Mouse (Mus musculus) heart, adult 2 months (tissue): ENCODE measurements around the gene Cyth3.

Experiments used
- CTCF ChIP-seq: fragments of 200-600 bp; IDR thresholded peaks from 2 replicates; pipeline ENCODE4 v1.8.1; 2022; ENCODE audit warnings: antibody characterized with exemption, mild to moderate bottlenecking, moderate library complexity
- POLR2A ChIP-seq: fragments of 200-500 bp; IDR thresholded peaks from 2 replicates; pipeline ENCODE4 v1.6.1; 2011; ENCODE audit warnings: mild to moderate bottlenecking, low read depth, low read length, control low read depth; ENCODE audit not compliant: insufficient read depth

- no peak for TF ChIP-seq POLR2A
- no peak for TF ChIP-seq CTCF
Observed at GRCm38 (mm10) chr5:143622623-143623150, 440 bp downstream of the Cyth3 start.
